Mouse (Mus musculus): ENCODE data around the gene Dach2. TPM values are rescaled to one million over a fixed set of nuclear protein-coding genes. Genes with fewer than 3 reads are reported as not detected.
"Not testable (repeated sequence)": the region's sequence is repeated elsewhere in the genome, so short reads cannot be mapped to it uniquely, and the experiment has no call there.

The Dach2 gene
- total RNA-seq (2021): 1 to 10 TPM; 1.3 to 3.0 TPM
- long read RNA-seq, experiment 1: 0 reads
- long read RNA-seq, experiment 2: 0 reads

GRCm38 (mm10) chrX:113297404-113297803, at the start of gene Dach2:
Dach2 (plus strand) TSS chrX:113297510.
- no peak for DNase-seq (ENCODE audit: low spot score)

- not testable (repeated sequence) for DNase-seq (ENCODE audit: low spot score)
Observed at GRCm38 (mm10) chrX:113252427-113252826, 44.9 kb upstream of the Dach2 start.

GRCm38 (mm10) chrX:113298031-113298430, 721 bp downstream of the Dach2 start:
- DNase-seq (ENCODE audit: low spot score): no peak

GRCm38 (mm10) chrX:113298468-113298867, 1.2 kb downstream of the Dach2 start:
- DNase-seq (ENCODE audit: low spot score): no peak

GRCm38 (mm10) chrX:113304323-113304722, 7.0 kb downstream of the Dach2 start:
- no peak for DNase-seq (ENCODE audit: low spot score)

GRCm38 (mm10) chrX:113338143-113338542, 40.8 kb downstream of the Dach2 start:
- DNase-seq (ENCODE audit: low spot score): no peak

GRCm38 (mm10) chrX:113394417-113394816, 97.1 kb downstream of the Dach2 start:
- no peak for DNase-seq (ENCODE audit: low spot score)

- no peak for DNase-seq (ENCODE audit: low spot score)
Observed at GRCm38 (mm10) chrX:113408756-113409155, 111.4 kb downstream of the Dach2 start.

GRCm38 (mm10) chrX:113421517-113422187, 124.3 kb downstream of the Dach2 start:
- no peak for DNase-seq (ENCODE audit: low spot score)

GRCm38 (mm10) chrX:113482131-113482530, 184.8 kb downstream of the Dach2 start:
- DNase-seq (ENCODE audit: low spot score): no peak

- no peak for DNase-seq (ENCODE audit: low spot score)
Observed at GRCm38 (mm10) chrX:113545106-113545505, 247.8 kb downstream of the Dach2 start.

GRCm38 (mm10) chrX:113563897-113564296, 266.6 kb downstream of the Dach2 start:
- no peak for DNase-seq (ENCODE audit: low spot score)

- DNase-seq (ENCODE audit: low spot score): no peak
Observed at GRCm38 (mm10) chrX:113666069-113666468, 368.8 kb downstream of the Dach2 start.

- no peak for DNase-seq (ENCODE audit: low spot score)
Observed at GRCm38 (mm10) chrX:113687163-113687562, 389.9 kb downstream of the Dach2 start.

GRCm38 (mm10) chrX:113712363-113712762, 415.1 kb downstream of the Dach2 start:
- DNase-seq (ENCODE audit: low spot score): no peak

GRCm38 (mm10) chrX:113724124-113724523, 426.8 kb downstream of the Dach2 start:
- DNase-seq (ENCODE audit: low spot score): no peak

GRCm38 (mm10) chrX:113747122-113747521, 449.8 kb downstream of the Dach2 start:
- DNase-seq (ENCODE audit: low spot score): no peak

- no peak for DNase-seq (ENCODE audit: low spot score)
Observed at GRCm38 (mm10) chrX:113792264-113792663, 495.0 kb downstream of the Dach2 start.

- DNase-seq (ENCODE audit: low spot score): no peak
Observed at GRCm38 (mm10) chrX:113810369-113810768, 513.1 kb downstream of the Dach2 start.

- DNase-seq (ENCODE audit: low spot score): no peak
Observed at GRCm38 (mm10) chrX:113826810-113827209, 529.5 kb downstream of the Dach2 start.

- DNase-seq (ENCODE audit: low spot score): no peak
Observed at GRCm38 (mm10) chrX:113833062-113833461, 535.8 kb downstream of the Dach2 start.

- DNase-seq (ENCODE audit: low spot score): no peak
Observed at GRCm38 (mm10) chrX:113867835-113868495, 570.7 kb downstream of the Dach2 start.

Data from gastrocnemius, adult 18-20 months (tissue).